Mouse (Mus musculus) left cerebral cortex, adult 8-10 months (tissue): ENCODE data around the gene Tmem52b. TPM values are rescaled to one million over a fixed set of nuclear protein-coding genes. Genes with fewer than 3 reads are reported as not detected.
"Not testable (repeated sequence)": the region's sequence is repeated elsewhere in the genome, so short reads cannot be mapped to it uniquely, and the experiment has no call there.

ENCODE experiments used
- DNase-seq, 2 experiments: peaks; one replicate each; pipeline ENCODE4 v3.0.0; 2022; ENCODE audit warnings: low spot score in 2 of 2
- total RNA-seq, 4 experiments: library from RNA; stranded (reverse); gene quantifications; 2 replicates each; pipeline ENCODE4 v1.2.4; 2022

Tmem52b gene
- not detected for total RNA-seq

GRCm38 (mm10) chr6:129512367-129512766 is at the start of gene Tmem52b:
Tmem52b (plus strand) TSS chr6:129512555.
- DNase-seq, result no peak

GRCm38 (mm10) chr6:129471386-129471785 is 41.0 kb upstream of the Tmem52b start:
- DNase-seq, result no peak

- no peak for DNase-seq
Observed at GRCm38 (mm10) chr6:129472627-129473026, 39.7 kb upstream of the Tmem52b start.

GRCm38 (mm10) chr6:129476404-129477126 is 35.8 kb upstream of the Tmem52b start:
- DNase-seq, result no peak

- DNase-seq, result no peak
Observed at GRCm38 (mm10) chr6:129480089-129480958, 32.0 kb upstream of the Tmem52b start.

GRCm38 (mm10) chr6:129494924-129495323 is 17.4 kb upstream of the Tmem52b start:
- DNase-seq, result no peak

- DNase-seq, result no peak
Observed at GRCm38 (mm10) chr6:129497345-129498218, 14.8 kb upstream of the Tmem52b start.

GRCm38 (mm10) chr6:129499516-129499915 is 12.8 kb upstream of the Tmem52b start:
- not testable (repeated sequence) for DNase-seq

- no peak for DNase-seq
Observed at GRCm38 (mm10) chr6:129503471-129503870, 8.9 kb upstream of the Tmem52b start.

- DNase-seq, result no peak
Observed at GRCm38 (mm10) chr6:129507024-129507423, 5.3 kb upstream of the Tmem52b start, which contains the start of gene Olr1. Olr1 (minus strand) TSS chr6:129507165.

- DNase-seq, result no peak
Observed at GRCm38 (mm10) chr6:129510120-129510911, 2.0 kb upstream of the Tmem52b start.

- no peak for DNase-seq
Observed at GRCm38 (mm10) chr6:129512868-129513267, 513 bp downstream of the Tmem52b start.

GRCm38 (mm10) chr6:129513409-129513808 is 1.1 kb downstream of the Tmem52b start:
- no peak for DNase-seq

- no peak for DNase-seq
Observed at GRCm38 (mm10) chr6:129514376-129514775, 2.0 kb downstream of the Tmem52b start.

GRCm38 (mm10) chr6:129515068-129515467 is 2.7 kb downstream of the Tmem52b start:
- DNase-seq, result no peak

GRCm38 (mm10) chr6:129516388-129516787 is 4.0 kb downstream of the Tmem52b start:
- no peak for DNase-seq

GRCm38 (mm10) chr6:129517752-129518408 is 5.5 kb downstream of the Tmem52b start:
- DNase-seq, result no peak

GRCm38 (mm10) chr6:129526069-129526468 is 13.7 kb downstream of the Tmem52b start:
- DNase-seq, result no peak

- DNase-seq, result no peak
Observed at GRCm38 (mm10) chr6:129527416-129527815, 15.1 kb downstream of the Tmem52b start.

- no peak for DNase-seq
Observed at GRCm38 (mm10) chr6:129529605-129530004, 17.2 kb downstream of the Tmem52b start.
